Mouse (Mus musculus): ENCODE measurements around the gene Nrgn. TPM values are rescaled to one million over a fixed set of nuclear protein-coding genes. Genes with fewer than 3 reads are reported as not detected.

Gene Nrgn
- total RNA-seq, 4 experiments from 2014 or later = 4.8 to 11.7 (median 8.5) TPM

DNA sequence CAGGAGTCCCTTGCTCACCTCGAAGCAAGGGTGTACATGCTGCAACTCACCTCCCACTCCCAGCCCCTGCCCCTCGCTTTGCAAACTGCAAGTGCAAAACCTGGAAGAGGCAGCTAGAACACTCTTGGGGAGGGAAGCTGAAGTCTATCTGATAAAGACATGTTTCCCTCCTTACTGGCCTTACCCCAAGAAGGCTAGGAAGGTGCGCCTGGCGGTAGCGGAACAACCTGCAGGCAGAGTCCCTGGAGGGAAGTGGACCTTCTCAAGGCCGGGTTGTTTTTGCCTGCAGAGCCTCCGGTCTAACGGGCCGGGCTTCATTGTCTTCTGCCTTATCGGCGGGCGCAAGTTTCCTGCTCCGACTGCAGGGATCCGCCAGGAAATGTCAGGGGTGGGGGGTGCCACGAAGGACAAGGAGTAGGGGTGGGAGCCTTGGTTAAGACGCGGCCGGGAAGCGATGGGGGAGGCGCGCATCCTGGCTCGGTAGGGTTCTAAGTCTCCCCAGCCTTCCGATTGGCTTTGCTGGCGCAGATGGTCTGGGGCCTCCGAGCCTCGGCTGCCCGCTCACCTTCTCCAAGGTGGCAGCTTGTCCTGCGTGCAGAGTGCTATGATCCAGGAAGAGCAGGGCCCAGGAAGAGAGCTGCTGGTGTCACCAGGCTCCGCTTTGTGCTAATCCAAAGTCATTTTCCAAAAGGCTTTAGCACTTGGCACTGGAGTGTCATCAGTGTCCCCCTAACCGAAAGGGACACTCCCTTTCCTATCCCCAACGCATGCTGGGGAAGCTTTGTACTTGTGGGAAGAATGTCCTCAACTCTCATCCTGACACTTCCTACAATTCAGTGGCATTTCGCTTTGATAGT, 22.4 kb downstream of the Nrgn start:
- peak; percentile 90 for DNase-seq (ENCODE audit: low spot score)

DNA sequence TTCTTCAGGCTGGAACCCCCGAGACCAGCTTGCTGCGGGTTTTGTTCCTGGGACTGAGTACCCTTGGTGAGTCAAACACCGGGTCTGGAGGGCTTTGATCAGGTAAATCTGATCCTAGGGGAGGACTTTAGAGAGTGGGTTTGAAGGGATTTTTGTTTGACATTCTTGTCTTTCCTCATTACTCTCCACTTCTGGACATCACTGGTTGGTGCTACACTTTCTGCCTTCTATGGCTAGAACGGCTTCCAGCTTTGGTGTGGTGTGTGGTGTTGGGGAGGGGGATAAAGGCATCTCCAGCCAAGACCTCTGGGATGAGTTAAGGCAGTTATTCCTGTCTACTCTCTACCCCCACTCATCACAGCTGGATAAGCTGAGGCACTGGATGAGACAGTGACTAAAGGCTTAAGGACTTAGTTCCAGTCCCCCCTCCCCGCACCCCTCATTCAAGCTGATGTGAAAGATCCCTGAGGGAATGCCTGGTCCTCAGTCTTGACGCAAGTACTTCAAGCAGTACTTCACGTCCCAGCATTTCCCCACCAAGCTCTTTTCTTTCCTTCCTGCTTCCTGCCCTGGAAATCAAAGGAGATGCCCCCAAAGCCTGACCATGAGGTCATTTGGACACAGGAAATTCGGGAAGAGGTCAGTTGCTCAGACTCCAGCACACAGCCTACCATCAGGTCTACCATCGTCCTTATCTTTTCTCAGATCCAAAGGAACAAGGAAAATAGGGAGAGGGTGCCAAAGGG, 24.3 kb downstream of the Nrgn start:
- peak; percentile 82 for DNase-seq (ENCODE audit: low spot score)

GRCm38 (mm10) chr9:37527396-37528224, 25.1 kb downstream of the Nrgn start, which contains the start of gene Esam:
Gene Esam (plus strand): TSS chr9:37528078.
- peak; percentile 89 for DNase-seq (ENCODE audit: low spot score)

- peak; percentile 58 for DNase-seq (ENCODE audit: low spot score)
These were observed 26.0 kb downstream of the Nrgn start for GRCm38 (mm10) chr9:37526443-37527395.

DNA sequence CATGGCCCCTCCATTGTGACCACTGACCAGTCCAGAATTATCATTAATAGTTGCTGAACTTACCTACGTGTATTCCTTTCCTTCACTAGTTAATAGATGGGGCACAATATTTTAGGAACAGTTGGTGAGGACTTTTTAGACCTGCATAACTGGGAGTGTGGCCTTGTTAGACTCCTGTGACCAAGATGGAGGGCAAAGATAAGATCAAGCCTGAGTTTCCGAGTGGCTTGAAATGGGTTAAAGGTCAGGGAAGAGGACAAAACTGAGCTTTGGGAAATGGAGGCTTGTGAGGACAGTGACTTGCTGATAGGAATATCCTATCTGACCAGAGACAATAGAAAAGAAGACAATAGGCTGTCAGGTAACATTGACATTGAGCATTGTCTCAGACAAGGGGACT, 27.2 kb downstream of the Nrgn start:
- DNase-seq (ENCODE audit: low spot score) = no peak

DNA sequence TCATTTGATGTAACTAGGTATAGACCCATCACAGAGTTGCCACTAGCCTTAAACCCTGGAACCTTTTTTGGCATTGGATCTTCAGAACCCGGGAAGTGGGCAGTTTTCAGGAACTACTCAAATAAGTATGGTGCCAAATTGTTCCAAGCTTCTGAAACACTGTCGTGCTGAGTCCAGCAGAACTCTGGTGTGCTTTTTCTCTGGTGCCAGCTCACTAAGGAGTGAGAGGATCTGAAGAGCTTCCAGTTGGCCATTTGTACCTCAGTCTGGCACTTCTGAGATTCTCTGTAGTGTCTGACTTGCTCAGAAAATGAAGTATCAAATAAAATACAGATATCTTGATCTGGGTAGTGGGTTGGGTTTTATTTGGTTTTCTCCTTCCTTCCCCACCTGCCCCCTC, 32.7 kb downstream of the Nrgn start:
- DNase-seq (ENCODE audit: low spot score) = no peak

DNA sequence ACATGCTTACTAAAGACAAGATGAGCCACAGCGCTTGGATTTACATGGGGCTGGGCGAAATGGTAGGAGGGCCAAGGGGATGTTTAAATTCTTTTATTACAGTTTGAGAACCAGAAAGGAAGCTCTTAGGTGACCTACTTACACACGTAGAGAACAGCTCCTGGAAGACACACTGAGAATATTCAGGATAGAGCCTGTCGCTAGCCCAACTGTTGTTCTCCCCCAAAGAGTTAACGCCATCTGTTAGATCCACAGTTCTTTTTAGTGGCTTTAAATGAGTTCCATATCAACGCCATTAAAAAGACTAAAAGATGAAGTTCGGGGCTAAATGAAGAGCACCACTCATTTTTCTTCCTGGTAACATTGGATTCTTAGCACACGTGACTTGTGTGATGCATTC, 33.7 kb downstream of the Nrgn start:
- DNase-seq (ENCODE audit: low spot score) = no peak

GRCm38 (mm10) chr9:37517467-37517866, 35.2 kb downstream of the Nrgn start:
- no peak for DNase-seq (ENCODE audit: low spot score)

DNA sequence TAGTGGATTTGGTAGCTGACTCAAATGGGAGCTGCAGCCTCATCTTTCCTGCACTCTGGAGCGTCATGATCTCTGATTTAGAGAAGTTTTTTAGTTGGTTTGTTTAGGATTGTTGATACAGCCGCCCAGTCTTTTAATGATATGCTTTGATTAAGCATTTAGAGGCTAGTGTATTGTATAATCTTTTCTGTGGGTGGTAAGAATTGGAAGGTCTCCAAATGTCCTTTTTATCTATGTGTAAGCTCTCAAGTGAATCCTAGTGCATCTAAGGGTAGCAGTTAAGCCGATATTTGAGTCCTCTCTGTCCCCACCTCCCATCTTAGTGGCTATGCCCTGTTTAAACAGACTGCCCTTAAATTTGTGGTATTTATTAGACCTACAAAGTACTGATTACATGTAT, 38.2 kb downstream of the Nrgn start:
- no peak for DNase-seq (ENCODE audit: low spot score)

DNA sequence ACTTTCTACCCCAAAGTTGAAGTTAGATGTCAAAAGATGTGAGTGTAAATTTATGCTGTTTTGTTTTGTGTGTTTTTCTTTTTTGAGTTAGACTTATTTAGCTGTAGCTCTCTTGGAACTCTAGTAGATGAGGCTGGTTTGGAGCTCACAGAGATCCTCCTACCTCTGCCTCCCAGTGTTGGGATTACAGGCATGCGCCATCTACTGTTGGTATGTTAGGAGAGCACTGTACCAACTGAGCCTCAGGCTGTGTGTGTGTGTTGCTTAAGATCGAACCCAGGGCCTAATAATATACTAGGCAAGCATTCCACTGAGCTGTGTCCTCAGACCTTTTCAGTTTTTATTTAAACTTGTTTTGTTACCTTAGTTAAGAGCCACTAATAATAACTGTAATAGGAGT, 40.6 kb downstream of the Nrgn start:
- no peak for DNase-seq (ENCODE audit: low spot score)

DNA sequence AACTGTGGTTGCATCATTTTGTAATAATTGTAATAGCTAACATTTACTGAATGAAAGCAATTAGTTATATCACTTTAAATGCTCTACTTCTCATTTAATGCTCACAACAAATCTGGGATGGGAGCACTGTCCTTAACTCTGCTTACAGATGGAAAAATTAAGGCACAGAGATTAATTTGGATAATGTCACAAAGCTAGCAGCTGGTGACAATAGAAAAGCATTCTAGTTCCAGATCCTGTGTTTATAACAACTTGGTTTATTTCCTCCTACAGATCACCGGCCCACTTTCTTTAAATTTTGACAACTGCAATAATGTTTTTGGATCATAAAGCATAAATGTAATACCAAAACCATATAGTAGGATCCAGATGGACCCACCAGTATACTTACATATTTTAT, 46.7 kb downstream of the Nrgn start:
- DNase-seq (ENCODE audit: low spot score) = no peak

DNA sequence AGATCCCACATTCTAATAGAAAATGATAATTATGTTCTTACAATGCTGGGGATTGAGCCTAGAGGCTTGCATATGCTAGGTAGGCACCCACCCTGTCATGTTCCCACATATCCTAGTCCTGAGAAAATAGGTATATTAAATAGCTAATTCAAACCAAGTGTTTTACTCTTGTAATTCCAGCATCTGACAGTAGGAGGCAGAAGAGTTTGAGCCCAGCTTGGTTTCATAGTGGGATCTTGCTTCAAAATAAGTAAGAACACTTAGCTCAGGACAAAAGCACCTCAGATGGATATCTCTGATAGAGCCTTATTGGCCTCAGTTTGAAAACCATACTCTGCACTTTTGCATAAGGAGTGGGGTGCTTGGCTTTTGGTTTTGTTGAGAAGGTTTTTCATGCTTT, 48.4 kb downstream of the Nrgn start:
- no peak for DNase-seq (ENCODE audit: low spot score)

DNA sequence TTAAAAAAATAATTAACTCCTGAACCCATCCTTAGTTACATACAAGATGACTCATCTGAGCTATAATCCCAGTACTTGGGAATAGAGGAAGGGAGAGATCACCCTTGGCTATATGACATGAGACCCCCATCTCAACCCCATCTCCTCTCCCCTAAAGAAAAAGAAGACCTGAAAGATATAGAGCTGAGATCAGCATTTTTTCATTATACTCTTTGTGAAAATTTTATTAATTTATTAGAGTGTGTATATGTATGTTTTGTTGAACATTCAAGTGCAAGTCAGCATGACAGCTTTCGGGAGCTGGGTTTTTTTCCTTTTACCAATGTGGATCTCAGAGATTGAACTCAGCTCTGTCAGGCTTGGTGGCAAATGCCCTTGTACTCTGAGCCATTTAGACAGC, 51.5 kb downstream of the Nrgn start:
- DNase-seq (ENCODE audit: low spot score) = no peak

DNA sequence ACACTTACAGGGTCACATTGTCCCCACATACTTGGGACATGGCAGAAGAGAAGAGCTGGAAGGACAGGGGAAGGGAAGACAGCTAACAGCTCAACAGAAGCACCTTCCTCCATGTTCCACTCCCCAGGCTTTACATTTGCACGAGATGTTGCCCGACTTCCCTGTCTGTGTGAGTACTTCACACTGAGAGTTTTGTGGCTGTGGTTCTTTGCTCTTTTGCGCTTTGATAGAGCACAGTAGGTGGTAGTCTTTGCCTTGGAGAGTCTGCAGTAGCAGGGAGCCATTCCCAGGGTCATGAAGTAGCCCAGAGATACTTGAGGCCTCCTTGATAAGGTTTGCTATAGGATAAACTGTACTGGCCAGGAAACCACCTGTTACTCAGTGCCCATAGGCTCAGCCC, 52.5 kb downstream of the Nrgn start:
- no peak for DNase-seq (ENCODE audit: low spot score)

- DNase-seq (ENCODE audit: low spot score) = no peak
These were observed 56.4 kb downstream of the Nrgn start for GRCm38 (mm10) chr9:37496325-37496724.

DNA sequence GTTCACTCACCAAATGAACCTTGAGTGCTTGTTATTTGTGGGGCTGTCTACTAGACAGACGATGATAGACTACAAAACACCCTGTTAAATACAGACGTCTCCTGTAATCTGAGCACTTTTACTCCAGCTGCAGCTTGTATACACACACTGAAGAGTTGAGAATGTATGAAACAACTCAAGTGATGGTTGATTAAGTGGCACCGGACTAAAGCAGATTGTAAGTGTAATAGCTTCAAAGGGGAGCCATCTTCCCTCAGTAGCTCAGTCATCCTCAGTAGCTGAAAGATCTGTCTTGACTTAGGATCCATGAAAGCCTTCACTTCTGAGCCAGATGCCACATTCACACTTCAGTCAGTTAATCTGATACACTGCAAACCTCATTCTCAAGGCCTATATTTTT, 56.9 kb downstream of the Nrgn start:
- no peak for DNase-seq (ENCODE audit: low spot score)

Other genes with a start within 250 kb of the Nrgn start
- 1 to 10 TPM; 1.6 to 2.3 (median 1.9) TPM for gene Ccdc15, start 204.5 kb downstream of the Nrgn start, total RNA-seq (2022)
- under 1 TPM in 1 of 4 experiments, not detected in 3; 0.11 TPM for gene Hepacam, start 185.6 kb downstream of the Nrgn start, total RNA-seq (2022)
- 10 to 100 TPM; 21.3 to 39.4 (median 32.2) TPM for gene Robo4, start 151.0 kb downstream of the Nrgn start, total RNA-seq (2022)
- gene Robo3, start 119.7 kb downstream of the Nrgn start, total RNA-seq (2022) = not detected
- 1 to 10 TPM; 3.5 to 7.7 (median 5.4) TPM for gene Msantd2, start 63.6 kb downstream of the Nrgn start, total RNA-seq (2022)
- gene Esam, start 24.8 kb downstream of the Nrgn start, total RNA-seq (2022) = 10 to 100 TPM; 53.1 to 62.0 (median 57.0) TPM
- gene Vsig2, start 13.6 kb downstream of the Nrgn start, total RNA-seq (2022) = 1 to 10 TPM; 1.9 to 5.2 (median 3.7) TPM
- gene Siae, start 2.8 kb upstream of the Nrgn start, total RNA-seq (2022) = 10 to 100 TPM in 1 of 4 experiments, 1 to 10 TPM in 3; 8.4 to 10.0 (median 9.1) TPM
- gene Spa17, start 60.8 kb upstream of the Nrgn start, total RNA-seq (2022) = 1 to 10 TPM; 2.7 to 3.6 (median 2.9) TPM
- 10 to 100 TPM; 29.8 to 35.8 (median 34.0) TPM for gene Tbrg1, start 104.4 kb upstream of the Nrgn start, total RNA-seq (2022)
- gene Panx3, start 116.3 kb upstream of the Nrgn start, total RNA-seq (2022) = not detected
- not detected for gene Olfr160, start 163.3 kb upstream of the Nrgn start, total RNA-seq (2022)
- not detected for gene Olfr874, start 192.2 kb upstream of the Nrgn start, total RNA-seq (2022)
- gene Olfr875, start 219.0 kb upstream of the Nrgn start, total RNA-seq (2022) = not detected

Data from heart, adult 8-10 months (tissue).